Mouse (Mus musculus): ENCODE results near the gene Gabrg3. TPM values are rescaled to one million over a fixed set of nuclear protein-coding genes. Genes with fewer than 3 reads are reported as not detected.

The Gabrg3 gene
- total and polyA plus RNA-seq, 3 experiments, result not detected

DNA sequence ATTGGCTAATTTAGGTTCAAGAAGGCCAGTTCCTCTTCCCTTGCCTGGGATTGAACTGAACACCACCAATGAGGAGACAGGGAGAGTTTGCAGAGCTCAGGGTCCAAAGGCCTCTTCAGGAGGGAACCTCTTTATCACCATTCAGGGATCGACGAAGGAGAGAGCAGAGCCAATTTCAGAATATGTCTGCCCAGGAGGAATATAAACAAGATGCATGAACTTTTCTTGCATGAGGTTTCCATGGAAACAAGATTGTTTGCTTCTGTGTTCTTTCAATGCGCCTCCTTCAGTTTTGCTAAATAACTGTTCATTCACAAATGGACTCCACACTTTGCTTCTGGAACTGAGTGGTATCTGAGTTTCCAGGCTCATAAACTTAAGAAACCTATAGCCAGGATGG, 62.5 kb downstream of the Gabrg3 start:
- H3K9me3 ChIP-seq (replicated peaks; ENCODE audit: low read length), result peaks cover 43% of the 10 kb centered on the region
- no peak for DNase-seq (ENCODE audit: extremely low read depth)
- dilution Hi-C loops (cut with MboI; ENCODE audit: extremely low pct_ligation_motif_present, extremely low pct_unique_long_range_greater_than_20kb, low sequenced_read_pairs), result no loop called here
- no peaks in the 10 kb centered on the region for H3K79me2 ChIP-seq (replicated peaks; ENCODE audit: control insufficient read depth, extremely low read depth, insufficient read depth, poor library complexity, severe bottlenecking)
- no peaks in the 10 kb centered on the region for H3K27me3 ChIP-seq (replicated peaks)
- no peak overlapping the region for H3K27ac ChIP-seq (ENCODE audit: insufficient read depth, low read depth)
- H3K36me3 ChIP-seq (replicated peaks in 1 of 2; ENCODE audit: control insufficient read depth in 1 of 2, insufficient read depth in 1 of 2, low read length in 1 of 2), result no peaks in the 10 kb centered on the region
- no peak overlapping the region for H3K4me3 ChIP-seq (replicated peaks in 1 of 3; ENCODE audit: low read depth in 2 of 3, low read length in 2 of 3, poor library complexity in 1 of 3)
- no peak for TF ChIP-seq MAFK (IDR thresholded peaks at IDR 0.05; ENCODE audit: insufficient replicate concordance, low read length)
- no peak for TF ChIP-seq USF2 (conservative IDR thresholded peaks at IDR 0.05; ENCODE audit: low read depth, low read length)
- TF ChIP-seq TCF12 (IDR thresholded peaks at IDR 0.05; ENCODE audit: low read depth, low read length), result no peak
- TF ChIP-seq MYC (IDR thresholded peaks at IDR 0.05; ENCODE audit: low read depth, low read length), result no peak
- no peak for TF ChIP-seq JUND (conservative IDR thresholded peaks at IDR 0.05; ENCODE audit: low read depth, low read length)
- no peak for TF ChIP-seq NELFE (IDR thresholded peaks at IDR 0.05; ENCODE audit: low read depth, low read length)
- TF ChIP-seq RAD21 (IDR thresholded peaks at IDR 0.05; ENCODE audit: low read depth, low read length), result no peak
- no peak overlapping the region for H3K4me2 ChIP-seq (ENCODE audit: insufficient read depth, low read depth, poor library complexity, severe bottlenecking)
- in situ Hi-C loops (cut with MboI; ENCODE audit: low pct_ligation_motif_present, low pct_unique_long_range_greater_than_20kb, low sequenced_read_pairs), result no loop called here
- H3K4me1 ChIP-seq (ENCODE audit: control insufficient read depth in 1 of 2, insufficient read depth in 2 of 2), result no peaks in the 10 kb centered on the region
- H3K9ac ChIP-seq (ENCODE audit: insufficient read depth, low read depth), result no peak overlapping the region

DNA sequence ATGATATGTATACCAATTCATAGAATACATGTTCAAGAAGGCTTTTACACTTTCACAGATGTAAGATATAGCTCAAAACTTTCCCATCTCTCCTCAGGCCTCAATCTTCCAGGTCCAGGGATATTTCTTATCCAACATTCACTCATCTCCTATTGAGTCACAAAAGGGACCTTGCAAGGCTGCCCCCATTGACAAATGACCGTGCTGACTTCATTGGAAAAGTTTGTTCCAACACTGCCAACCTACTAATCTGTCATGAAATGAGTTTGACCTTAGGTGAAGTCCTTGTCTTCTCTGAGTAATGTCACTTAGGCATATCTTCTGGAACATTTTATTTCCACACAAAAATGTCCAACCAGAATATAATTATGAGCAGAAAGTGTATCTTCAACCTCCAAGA, 64.9 kb downstream of the Gabrg3 start:
- in situ Hi-C loops (cut with MboI; ENCODE audit: low pct_ligation_motif_present, low pct_unique_long_range_greater_than_20kb, low sequenced_read_pairs), result no loop called here

DNA sequence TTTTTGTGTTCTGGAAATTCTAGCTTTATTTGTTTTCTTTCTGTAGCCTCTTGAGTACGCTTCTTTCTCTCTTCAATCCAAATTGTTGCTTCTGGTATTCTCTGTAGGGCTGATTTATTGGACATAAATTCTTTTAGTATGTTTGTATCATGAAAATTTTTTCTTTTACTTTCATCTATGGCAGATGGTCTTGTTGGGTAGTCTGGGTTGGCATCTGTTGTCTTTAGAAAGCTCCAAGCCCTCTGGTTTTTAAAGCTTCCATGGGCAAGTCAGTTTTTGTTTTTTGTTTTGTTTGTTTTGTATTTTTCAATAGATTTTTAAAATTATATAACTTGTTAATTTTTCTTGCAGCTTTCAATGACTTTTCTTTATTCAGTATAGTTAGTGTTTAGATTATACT, 72.0 kb downstream of the Gabrg3 start:
- H3K4me2 ChIP-seq (ENCODE audit: insufficient read depth, low read depth, poor library complexity, severe bottlenecking), result no peak overlapping the region
- no peak overlapping the region for H3K4me3 ChIP-seq (replicated peaks in 1 of 3; ENCODE audit: low read depth in 2 of 3, low read length in 2 of 3, poor library complexity in 1 of 3)
- H3K27ac ChIP-seq (ENCODE audit: insufficient read depth, low read depth), result no peak overlapping the region
- peaks cover 25% of the 10 kb centered on the region for H3K9me3 ChIP-seq (replicated peaks; ENCODE audit: low read length)
- in situ Hi-C loops (cut with MboI; ENCODE audit: low pct_ligation_motif_present, low pct_unique_long_range_greater_than_20kb, low sequenced_read_pairs), result no loop called here
- no peak for DNase-seq (ENCODE audit: extremely low read depth)
- dilution Hi-C loops (cut with MboI; ENCODE audit: extremely low pct_ligation_motif_present, extremely low pct_unique_long_range_greater_than_20kb, low sequenced_read_pairs), result no loop called here
- no peak for TF ChIP-seq MAZ (IDR thresholded peaks at IDR 0.05; ENCODE audit: low read depth, low read length)
- no peak for TF ChIP-seq ZNF384 (IDR thresholded peaks at IDR 0.05; ENCODE audit: low read depth, low read length)
- H3K27me3 ChIP-seq (replicated peaks), result no peaks in the 10 kb centered on the region
- no peaks in the 10 kb centered on the region for H3K36me3 ChIP-seq (replicated peaks in 1 of 2; ENCODE audit: control insufficient read depth in 1 of 2, insufficient read depth in 1 of 2, low read length in 1 of 2)
- no peaks in the 10 kb centered on the region for H3K4me1 ChIP-seq (ENCODE audit: control insufficient read depth in 1 of 2, insufficient read depth in 2 of 2)
- H3K9ac ChIP-seq (ENCODE audit: insufficient read depth, low read depth), result no peak overlapping the region
- no peaks in the 10 kb centered on the region for H3K79me2 ChIP-seq (replicated peaks; ENCODE audit: control insufficient read depth, extremely low read depth, insufficient read depth, poor library complexity, severe bottlenecking)

More for the DNA sequence above, 64.9 kb downstream of the Gabrg3 start:
- no peaks in the 10 kb centered on the region for H3K36me3 ChIP-seq (replicated peaks in 1 of 2; ENCODE audit: control insufficient read depth in 1 of 2, insufficient read depth in 1 of 2, low read length in 1 of 2)
- dilution Hi-C loops (cut with MboI; ENCODE audit: extremely low pct_ligation_motif_present, extremely low pct_unique_long_range_greater_than_20kb, low sequenced_read_pairs), result no loop called here
- H3K4me3 ChIP-seq (replicated peaks in 1 of 3; ENCODE audit: low read depth in 2 of 3, low read length in 2 of 3, poor library complexity in 1 of 3), result no peak overlapping the region
- no peak overlapping the region for H3K27ac ChIP-seq (ENCODE audit: insufficient read depth, low read depth)
- no peak overlapping the region for H3K9ac ChIP-seq (ENCODE audit: insufficient read depth, low read depth)
- peaks cover 47% of the 10 kb centered on the region for H3K9me3 ChIP-seq (replicated peaks; ENCODE audit: low read length)
- no peak overlapping the region for H3K4me2 ChIP-seq (ENCODE audit: insufficient read depth, low read depth, poor library complexity, severe bottlenecking)
- H3K79me2 ChIP-seq (replicated peaks; ENCODE audit: control insufficient read depth, extremely low read depth, insufficient read depth, poor library complexity, severe bottlenecking), result no peaks in the 10 kb centered on the region
- H3K4me1 ChIP-seq (ENCODE audit: control insufficient read depth in 1 of 2, insufficient read depth in 2 of 2), result no peaks in the 10 kb centered on the region
- no peaks in the 10 kb centered on the region for H3K27me3 ChIP-seq (replicated peaks)
- TF ChIP-seq TBP (conservative IDR thresholded peaks at IDR 0.05; ENCODE audit: low read depth, low read length), result no peak
- no peak for TF ChIP-seq ZKSCAN1 (IDR thresholded peaks at IDR 0.05; ENCODE audit: borderline replicate concordance, low read depth, low read length)
- TF ChIP-seq ETS1 (conservative IDR thresholded peaks at IDR 0.05; ENCODE audit: low read depth, low read length), result no peak
- TF ChIP-seq SIN3A (IDR thresholded peaks at IDR 0.05; ENCODE audit: low read length), result no peak
- no peak for TF ChIP-seq ELF1 (IDR thresholded peaks at IDR 0.05; ENCODE audit: low read depth, low read length)
- no peak for TF ChIP-seq EP300 (IDR thresholded peaks at IDR 0.05; ENCODE audit: low read length)
- TF ChIP-seq NELFE (IDR thresholded peaks at IDR 0.05; ENCODE audit: low read depth, low read length), result no peak
- TF ChIP-seq IRF4 (IDR thresholded peaks at IDR 0.05; ENCODE audit: low read depth, low read length), result no peak
- no peak for TF ChIP-seq USF2 (conservative IDR thresholded peaks at IDR 0.05; ENCODE audit: low read depth, low read length)
- no peak for TF ChIP-seq MAX (IDR thresholded peaks at IDR 0.05; ENCODE audit: low read length)
- no peak for TF ChIP-seq CTCF (conservative IDR thresholded peaks at IDR 0.05 in 1 of 2, IDR thresholded peaks at IDR 0.05 in 1 of 2; ENCODE audit: low read depth in 2 of 2, low read length in 2 of 2)
- TF ChIP-seq RCOR1 (conservative IDR thresholded peaks at IDR 0.05; ENCODE audit: low read depth, low read length), result no peak
- no peak for TF ChIP-seq PAX5 (IDR thresholded peaks at IDR 0.05; ENCODE audit: low read length)
- TF ChIP-seq GABPA (IDR thresholded peaks at IDR 0.05; ENCODE audit: insufficient replicate concordance, low read depth, low read length), result no peak
- TF ChIP-seq E2F4 (IDR thresholded peaks at IDR 0.05; ENCODE audit: insufficient replicate concordance, low read depth, low read length), result no peak
- TF ChIP-seq MAZ (IDR thresholded peaks at IDR 0.05; ENCODE audit: low read depth, low read length), result no peak
- no peak for TF ChIP-seq CHD2 (IDR thresholded peaks at IDR 0.05; ENCODE audit: low read length)
- no peak for DNase-seq (ENCODE audit: extremely low read depth)

All from CH12.LX (cell line).